Mouse (Mus musculus) retina, postnatal 7 days (tissue): ENCODE results near the gene Gstm1.
"Not testable (repeated sequence)": the region's sequence is repeated elsewhere in the genome, so short reads cannot be mapped to it uniquely, and the experiment has no call there.

Source experiments
- DNase-seq: peaks from one replicate; pipeline ENCODE4 v3.0.0-alpha.2; 2012; ENCODE audit warnings: low read depth, low spot score

Gene Gstm1

DNA sequence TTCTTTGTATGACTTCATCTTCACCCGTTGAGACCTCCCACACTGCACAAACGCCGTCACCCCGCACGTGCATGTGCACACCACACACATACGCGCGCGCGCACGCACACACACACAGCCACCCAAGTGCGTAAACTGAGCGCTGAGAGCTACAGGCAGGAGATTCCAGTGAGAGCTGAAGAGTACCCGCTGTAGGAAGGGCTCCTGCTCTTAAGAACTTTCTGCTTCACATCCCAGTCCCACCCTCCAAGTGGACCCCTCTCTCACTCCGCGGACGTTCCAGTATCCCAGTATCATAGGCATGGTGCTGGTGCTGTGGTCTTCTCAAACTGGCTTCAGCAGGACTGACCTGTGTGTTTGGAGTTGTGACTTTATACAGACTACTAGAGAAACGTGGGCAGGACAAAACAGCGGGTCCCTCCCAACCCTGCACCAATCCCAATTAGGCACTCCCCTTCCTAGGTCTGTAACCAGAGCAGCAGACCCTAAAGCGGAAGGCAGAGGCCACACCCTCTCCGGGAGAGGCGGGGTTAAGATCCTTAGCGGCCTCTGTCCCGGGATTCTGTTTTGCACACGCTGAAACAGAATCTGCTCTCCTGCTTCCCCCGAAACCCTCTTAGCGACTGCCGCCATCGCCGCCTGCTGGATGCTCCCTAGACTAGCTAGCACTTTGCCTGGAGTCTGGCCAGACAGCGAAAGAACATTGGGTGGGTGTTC lies at the start of gene Gstm1:
TSS of gene Gstm1 (minus strand) at position 501 of the 717 bp plus-strand sequence.
- peak; percentile 77 for DNase-seq

DNA sequence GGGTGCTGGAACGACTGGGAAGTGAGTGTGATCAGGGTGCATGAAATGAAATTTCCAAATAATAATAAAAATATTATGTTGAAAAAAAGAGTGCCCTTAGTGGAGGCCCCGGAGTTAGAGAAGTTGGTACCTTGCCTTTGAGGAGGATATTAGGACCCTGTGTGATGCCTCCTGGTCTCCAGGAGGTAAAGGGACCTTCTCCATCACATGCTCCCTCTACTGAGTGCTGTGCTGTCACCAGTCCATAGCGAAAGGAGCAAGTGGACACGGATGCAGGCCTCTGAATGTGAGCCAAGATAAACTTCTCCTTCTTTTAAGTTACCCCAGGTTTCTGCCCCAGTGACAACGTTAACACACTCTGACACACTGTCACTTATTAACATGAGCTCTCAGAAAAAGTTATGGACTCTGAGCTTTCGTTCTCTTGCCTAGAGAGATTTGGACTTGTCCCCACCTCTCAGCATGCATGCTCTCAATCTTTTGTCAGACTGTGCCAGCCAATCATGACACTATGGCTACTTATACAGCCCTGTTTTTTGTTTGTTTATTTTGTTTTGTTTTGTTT lies 49.7 kb upstream of the Gstm1 start:
- DNase-seq = no peak

DNA sequence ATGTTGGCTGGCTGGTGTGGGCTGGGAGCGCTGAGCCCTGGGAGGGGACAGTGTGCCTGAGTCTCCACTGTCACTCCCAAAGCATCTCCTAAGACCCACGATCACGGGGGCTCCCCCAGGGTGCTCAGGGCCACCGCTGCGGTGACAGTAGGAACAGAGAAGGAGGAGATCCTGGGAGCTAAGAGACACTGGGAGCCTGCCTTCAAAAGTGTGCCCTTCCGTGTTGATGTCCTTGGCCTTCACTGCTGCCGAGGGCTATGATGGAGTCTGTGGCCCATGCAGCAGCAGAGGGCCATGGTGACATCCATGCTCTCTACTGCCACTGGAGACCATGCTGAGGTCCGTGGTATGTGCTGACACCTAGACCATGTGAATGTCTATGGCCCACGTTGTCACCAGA lies 47.8 kb upstream of the Gstm1 start:
- DNase-seq = no peak

DNA sequence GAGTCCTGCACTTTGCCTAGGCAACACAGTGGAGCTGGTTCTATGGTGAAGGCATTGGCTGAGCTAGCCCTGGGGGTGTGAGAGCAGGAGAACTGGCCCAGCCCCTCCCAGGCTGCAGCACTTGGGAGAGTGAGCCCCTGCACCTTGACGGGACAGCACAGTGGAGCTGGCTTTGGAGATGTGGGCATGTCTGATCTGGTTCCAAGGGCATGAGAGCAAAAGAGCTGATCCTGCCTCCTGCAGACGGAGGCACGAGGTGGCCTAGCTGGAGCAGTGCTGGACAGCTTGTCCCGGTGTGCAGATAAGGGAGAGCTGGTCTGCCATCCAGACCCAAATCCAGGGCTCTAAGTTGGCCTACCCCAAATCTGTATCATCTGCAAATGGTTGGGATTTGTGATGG lies 46.9 kb upstream of the Gstm1 start:
- DNase-seq = no peak

DNA sequence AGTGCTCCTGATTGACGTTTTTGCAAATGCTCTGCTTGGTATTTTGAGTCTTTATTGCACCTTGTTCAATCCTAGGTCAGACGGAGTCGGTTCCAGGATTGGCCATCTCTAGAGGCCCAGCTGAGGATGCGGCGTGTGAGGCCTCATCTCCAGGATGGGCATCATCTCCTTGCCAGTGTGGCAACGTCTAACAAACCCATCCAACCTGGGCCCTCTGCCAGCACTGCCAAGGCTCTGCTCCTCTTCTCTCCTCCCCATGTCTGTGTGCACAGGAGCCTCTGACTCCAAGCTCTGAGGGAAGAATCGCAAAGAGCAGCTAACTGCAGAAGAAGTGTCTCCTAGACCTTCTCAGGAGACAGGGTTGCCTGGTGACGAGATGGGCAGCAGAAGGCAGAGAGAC lies 44.9 kb upstream of the Gstm1 start:
- DNase-seq = no peak

DNA sequence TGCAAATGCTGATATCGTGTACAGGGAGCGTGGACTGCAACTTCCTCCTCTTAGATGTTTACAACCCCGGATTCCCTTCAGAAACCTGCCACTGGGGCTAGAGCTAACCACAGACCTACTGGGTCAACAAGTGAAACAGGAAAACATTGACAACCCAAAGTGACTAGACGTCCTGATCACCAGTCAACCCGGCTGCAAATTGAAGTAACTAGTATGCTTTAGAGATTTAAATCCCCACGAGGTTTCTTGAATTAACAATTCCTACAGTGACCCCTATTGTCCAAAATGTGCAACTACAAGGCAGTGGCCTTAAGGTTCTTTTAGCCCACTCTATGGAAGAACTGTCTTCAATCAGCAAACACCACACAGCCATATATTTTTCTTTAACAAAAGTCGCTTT lies 43.6 kb upstream of the Gstm1 start:
- DNase-seq = peak; percentile 51

DNA sequence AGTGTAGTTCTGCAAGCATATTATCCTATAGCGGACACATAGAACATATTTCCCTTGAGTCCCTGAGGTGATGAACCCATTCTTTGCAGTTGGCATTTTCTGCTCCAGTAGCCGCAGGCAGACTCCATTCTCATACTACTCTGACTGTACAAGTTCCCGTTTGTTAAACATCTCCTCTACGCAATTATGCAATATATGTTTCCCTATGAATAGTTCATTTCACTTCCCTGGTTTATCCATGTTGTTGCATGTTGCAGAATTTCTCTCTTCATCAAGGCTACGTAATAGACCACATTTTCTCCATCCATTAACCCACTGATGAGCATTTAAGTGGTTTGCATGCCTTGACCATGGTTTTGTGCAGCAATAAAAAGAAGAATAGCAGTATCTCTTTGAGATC lies 32.7 kb upstream of the Gstm1 start:
- no peak for DNase-seq

DNA sequence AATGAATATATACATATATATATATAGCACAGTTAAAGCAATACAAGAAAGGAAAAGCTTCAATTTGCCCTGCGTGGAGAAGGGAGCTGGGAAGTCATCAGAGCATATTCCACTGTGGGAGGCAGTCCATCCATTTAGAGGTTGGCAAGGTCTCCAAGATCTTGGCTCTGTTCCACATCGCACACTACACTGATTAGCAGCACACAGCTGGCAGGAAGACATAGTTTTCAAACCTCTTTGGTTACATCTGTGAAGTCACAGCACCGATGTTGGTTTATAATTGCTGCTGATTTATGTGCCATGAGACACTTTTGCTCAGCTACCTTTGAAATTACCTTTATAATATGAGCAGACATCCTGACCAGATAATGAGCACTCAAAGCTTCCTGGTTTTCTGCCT lies 30.5 kb upstream of the Gstm1 start:
- no peak for DNase-seq

DNA sequence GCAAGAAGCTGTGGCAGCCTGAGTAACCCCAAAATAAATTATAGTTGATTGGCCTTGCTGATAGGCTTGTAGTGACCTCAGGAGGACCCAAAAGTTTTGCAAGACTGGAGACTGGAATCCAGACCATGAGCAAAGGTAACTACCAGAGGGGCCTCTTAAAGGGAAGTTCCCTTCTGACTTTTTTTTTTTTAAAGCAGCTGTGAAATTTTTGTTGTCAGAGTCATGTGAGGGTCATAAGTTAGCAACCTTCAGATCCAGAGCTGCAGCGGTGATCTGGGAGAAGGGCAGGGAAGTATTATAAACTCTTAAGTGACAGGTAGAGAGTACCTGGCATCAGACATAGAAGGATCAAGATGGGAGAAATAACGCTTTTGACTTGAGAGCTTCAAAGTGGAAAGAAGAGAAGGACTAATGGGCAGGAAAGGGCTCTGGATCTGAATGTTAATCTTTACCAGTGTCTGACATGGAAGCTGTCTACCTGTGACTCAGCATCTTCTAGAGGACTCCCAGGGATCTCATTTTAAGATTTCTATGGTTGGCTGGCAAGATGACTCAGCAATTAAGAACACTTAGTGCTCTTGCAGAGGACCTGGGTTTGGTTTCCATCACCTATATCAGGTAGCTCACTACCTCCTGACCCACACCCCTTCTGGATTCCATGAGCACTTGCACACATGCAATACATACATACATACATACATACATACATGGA lies 29.3 kb upstream of the Gstm1 start:
- no peak for DNase-seq

DNA sequence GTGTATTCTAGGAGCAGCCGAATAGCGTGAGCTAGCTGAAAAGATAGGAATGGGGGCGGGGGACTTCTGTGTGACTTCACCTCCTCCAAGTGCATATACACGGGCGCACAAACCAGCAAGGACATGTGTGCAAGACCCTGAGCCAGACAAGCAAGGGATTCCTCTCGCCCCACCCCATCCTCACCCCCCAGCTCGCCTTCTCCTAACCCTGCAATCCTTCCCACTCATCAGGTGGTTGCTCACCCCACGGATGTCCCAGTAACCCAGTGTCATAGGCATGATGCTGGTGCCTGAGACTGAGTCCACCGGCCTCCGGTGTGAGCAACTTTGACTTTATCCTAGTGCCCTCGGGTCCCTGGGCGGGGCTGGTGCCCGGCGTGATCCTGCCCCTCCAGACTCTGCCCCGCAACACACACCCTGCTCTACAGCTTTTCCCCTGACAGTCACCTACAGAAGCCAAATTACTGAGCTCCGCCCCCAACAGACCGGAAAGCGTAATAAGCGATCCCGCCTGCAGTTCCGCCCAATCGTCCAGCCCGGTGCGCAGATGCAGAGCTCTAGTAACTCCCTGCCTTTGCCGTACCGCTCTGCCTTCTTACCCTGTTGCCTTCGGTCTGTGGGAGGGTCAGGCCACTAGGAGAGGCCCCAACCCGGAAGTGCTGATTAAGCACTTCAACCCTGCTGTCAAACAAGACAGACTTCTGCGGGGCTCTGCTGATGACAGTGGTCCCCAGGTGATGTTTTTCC lies 26.8 kb upstream of the Gstm1 start, which contains the start of gene Gstm4:
TSS of gene Gstm4 (minus strand) at position 501 of the 747 bp plus-strand sequence.
- DNase-seq = peak; percentile 47

DNA sequence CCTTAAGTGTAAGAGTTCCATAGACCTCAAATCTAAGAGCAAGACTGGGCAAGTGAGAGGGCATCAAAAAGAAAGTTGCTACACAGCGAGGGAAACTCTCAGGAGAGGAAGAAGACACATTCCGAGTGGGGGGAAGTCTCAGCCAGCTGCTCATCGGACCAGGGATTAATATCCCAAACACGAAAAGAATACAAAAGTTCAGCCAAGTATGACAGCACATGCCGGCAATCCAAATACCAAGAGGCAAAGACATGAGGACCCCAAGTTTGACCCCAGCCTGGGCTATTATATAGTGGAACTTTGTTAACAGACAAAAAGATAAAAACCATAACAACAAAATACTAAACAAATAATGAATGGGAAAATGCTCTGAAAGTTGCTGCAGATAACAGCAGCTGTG lies 15.4 kb upstream of the Gstm1 start:
- DNase-seq = no peak

DNA sequence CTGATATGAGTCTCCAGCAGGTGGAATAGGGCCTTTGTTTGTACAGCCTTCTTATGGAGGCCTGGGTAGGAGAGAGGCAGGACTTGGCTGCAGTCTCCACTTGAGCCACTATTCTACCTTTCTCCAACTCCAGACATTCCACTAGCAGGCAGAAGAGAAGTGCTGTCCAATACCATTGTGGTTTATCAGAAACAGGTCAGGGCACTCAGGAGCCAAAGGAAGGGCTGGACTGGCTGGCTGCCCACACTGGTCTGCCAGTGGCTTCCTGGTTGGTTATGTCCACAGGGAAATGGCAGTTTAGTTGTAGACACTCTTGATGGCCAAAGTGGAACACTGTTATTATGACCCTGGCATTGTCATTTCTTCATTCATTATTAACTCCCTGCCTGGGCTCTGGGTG lies 14.3 kb upstream of the Gstm1 start:
- DNase-seq = no peak

DNA sequence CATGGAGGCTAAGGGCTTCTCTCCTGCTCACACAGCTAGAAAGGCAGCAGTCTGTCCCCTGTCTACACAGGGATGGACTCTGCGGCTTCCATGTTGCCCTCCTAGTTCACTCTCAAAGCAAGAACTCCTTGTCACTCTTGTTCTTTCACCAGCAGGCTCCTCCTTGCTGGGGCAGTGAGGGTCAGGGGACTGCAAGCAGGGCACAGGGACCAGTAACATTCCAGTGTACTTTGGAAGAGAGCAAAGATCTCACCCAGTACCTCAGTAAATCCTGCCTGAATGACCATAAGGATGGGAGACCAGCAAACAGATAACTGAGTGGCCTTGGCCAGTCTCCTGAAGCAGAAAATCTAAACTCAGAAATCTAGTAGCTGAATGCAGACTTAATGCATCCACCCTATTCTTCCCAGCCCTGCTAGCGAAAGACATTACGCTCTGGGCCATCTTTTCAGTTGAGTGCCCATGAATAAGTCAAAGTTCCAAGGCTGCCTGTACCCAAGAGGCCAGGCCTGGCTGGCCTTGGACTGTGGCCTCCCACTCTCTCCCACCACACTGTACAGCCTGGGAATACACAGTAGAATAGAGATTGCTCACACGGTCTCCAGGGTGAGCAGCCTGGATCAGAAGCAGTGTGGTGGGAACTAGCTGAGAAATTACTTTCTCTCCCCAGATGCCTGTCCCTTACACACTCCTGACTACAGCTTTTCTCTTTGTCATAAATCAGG lies 11.0 kb upstream of the Gstm1 start:
- DNase-seq = no peak

DNA sequence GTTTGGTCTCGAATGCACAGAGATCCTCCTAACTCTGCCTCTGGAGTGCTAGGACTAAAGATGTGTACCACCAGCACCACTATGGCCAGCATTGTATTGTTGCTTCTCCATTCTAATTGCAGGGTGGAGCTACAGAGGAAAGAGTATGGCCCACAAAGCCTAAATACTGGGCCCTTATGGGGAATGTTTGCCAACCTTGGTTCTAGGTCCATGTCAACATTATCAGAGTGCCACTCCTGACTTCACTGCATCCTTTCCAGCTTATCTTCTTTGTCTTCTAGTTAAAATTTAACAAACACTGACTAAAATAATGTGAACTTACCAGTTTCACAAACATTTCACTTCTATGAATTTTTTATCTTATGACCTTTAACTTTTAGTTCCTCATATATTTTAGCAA lies 8.8 kb upstream of the Gstm1 start:
- DNase-seq = no peak

DNA sequence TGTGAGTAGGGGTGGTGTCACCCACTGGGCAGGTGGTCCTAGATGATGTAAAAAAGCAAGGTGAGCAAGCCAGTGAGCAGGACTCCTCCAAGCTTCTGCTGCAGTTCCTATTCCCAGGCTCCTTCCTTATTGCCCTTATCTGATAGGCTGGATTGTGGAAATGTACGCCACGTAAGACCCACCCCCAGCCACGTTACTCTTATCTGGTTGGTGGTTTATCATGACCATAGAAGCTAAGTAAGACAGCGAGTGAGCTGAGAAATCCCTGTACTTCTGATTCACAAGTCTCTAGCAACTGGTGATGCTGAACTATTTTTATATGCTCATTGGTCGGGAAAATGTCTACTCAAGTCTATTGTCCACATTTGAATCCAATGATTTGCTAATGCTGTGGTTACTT lies 8.3 kb upstream of the Gstm1 start:
- no peak for DNase-seq

DNA sequence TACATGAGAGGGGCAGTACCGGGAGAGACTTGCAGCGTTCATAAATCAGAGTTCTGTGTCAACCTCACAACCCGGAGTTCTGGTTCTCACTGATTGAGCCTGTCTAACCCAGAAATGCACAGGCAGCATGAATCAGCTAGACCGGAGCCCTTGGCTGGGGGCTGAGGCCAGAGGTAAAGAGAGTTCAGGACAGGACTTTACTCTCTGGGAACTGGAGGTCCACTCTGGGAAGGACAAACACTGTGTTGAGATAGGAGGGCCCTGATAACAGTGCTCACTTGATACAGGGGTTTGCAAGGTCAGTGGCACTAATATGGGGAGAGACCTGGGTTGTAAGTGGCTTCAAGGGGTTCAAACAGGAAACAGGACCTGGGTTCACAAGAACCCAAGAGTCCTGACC lies 7.5 kb upstream of the Gstm1 start:
- DNase-seq = no peak

DNA sequence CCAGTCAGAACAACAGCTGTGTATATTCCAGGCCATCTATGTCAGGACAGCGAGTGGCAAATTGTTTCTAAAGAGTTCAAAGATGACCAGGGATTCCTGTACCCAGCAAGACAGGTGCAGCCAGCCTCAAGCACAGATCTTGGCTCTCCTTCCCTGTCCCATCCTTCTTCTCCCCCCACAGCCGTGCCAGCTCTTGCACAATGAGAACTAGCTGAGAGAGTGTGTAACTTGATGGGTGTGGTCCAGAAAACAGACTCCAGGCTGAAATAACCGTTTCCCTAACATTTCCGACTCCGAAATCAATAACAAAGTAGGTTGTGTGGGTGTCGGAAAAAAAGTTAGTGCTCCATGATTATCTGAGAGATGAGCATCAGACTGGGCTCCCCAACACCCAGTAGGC lies 4.9 kb upstream of the Gstm1 start:
- no peak for DNase-seq

DNA sequence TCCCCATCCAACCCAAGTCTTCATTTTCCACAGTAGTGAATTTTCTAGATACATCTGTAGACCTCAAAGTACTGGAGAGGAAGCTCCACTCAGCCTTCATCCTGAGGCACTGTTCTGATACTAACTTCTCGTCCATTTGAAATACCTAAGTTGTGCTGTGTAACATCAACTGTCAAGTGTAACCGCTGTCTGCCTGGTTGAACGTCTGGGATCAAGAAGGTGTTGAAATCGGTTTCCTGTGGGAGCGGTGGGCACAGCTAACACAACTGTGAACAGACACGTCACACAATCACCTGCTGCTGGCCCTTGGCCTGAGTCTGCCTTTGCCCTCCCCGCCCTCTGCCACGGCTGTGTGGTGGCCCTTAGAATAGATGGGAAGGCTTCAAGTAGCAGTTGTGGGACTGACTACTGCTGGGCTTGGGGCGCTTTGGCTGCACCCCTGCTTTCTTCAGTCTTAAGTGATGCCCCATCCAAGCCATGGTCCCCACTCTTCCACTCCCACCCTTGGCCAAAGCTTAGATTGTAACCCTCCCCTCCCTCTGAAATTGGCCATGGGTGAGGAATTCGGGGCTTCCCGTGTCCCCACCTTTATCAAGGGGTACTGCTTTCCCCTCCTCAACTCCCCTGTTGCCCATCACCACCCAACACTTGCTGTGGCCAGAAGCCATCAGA lies 2.7 kb upstream of the Gstm1 start:
- DNase-seq = not testable (repeated sequence)

DNA sequence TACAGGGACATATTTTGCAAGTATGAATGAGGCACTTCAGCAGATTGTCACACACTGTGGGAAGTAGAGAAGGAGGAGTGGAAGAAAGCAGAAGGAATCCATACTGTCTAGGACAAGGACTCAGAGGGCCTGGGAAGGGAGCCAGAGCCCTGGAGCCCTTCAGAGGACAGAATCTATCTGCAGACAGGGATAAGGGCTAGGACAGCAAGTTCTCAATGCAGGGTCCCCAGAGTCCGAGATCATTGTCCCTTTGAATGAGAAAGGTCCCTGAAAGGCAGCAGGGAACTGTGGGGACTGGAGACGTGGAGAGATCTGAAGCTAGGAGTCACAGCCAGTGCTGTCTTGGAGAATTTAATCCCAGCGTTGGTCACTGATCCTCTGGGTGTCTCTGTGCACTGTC lies 1.5 kb upstream of the Gstm1 start:
- not testable (repeated sequence) for DNase-seq

DNA sequence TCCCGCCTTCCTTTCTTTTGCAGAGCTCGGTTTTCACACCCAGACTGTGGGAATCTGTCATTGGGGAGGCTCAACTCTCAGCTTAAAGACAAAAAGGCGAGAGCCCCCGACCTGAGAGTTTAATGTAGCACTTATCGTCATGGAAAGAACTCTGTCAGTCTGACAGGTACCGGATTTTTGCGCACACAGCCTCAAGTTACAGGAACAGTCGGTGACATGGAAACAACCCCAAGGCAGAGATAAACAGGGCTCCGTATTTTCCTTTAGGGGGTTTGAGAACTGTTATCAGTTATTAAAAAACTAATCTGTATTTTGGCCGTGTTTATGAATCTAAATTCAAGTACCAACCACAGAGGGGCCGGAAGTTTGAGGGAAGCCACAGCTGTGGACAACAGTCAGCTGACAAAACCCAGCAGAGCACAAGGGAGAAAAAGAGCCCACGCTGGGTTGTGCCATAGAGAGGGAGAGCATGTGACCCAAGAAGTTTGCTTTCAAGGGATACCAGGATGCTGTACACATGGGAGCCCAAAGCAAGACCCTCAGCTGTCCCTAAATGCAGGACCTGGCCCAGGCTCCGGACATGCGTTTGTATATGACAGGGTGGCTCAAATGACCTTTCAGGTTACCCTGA lies 532 bp upstream of the Gstm1 start:
- DNase-seq = no peak

DNA sequence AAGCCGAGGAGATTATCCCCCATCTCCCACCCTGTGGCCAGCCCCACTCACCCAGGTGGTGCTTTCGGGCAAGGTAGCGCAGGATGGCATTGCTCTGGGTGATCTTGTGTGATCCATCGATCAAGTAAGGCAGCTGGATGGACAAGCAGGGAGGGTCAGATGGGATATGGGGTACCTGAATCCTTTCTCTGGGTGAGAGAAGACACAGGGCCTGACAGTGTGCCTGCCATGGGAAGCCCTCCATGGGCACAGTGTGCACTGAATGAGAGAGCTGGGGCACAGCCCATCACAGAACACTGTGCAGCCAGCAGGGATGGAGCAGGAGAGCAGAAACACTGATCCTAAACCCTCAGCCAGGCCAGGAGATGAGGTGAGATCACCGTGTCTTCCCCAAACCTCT lies 1.3 kb downstream of the Gstm1 start:
- not testable (repeated sequence) for DNase-seq
